Mouse (Mus musculus): ENCODE data around the gene Neurl3.

GRCm38 (mm10) chr1:36293470-36293869, 19.0 kb upstream of the Neurl3 start:
- TF ChIP-seq POLR2A (IDR thresholded peaks at IDR 0.05; ENCODE audit: low read depth, low read length) (no peak), ZMIZ1 (IDR thresholded peaks at IDR 0.05; ENCODE audit: low read depth, low read length) (no peak), EP300 (IDR thresholded peaks at IDR 0.05; ENCODE audit: low read length) (peak; percentile 31; the same call in 1 of the 2 replicates), RCOR1 (conservative IDR thresholded peaks at IDR 0.05; ENCODE audit: low read depth, low read length) (no peak), CTCF (conservative IDR thresholded peaks at IDR 0.05 in 1 of 2, IDR thresholded peaks at IDR 0.05 in 1 of 2; ENCODE audit: low read depth in 2 of 2, low read length in 2 of 2) (no peak), MAZ (IDR thresholded peaks at IDR 0.05; ENCODE audit: low read depth, low read length) (no peak), NELFE (IDR thresholded peaks at IDR 0.05; ENCODE audit: low read depth, low read length) (no peak), MYC (IDR thresholded peaks at IDR 0.05; ENCODE audit: low read depth, low read length) (no peak), GABPA (IDR thresholded peaks at IDR 0.05; ENCODE audit: insufficient replicate concordance, low read depth, low read length) (no peak), JUND (conservative IDR thresholded peaks at IDR 0.05; ENCODE audit: low read depth, low read length) (no peak), SIN3A (IDR thresholded peaks at IDR 0.05; ENCODE audit: low read length) (no peak)
